27 mouse cellular contexts compared by ENCODE assay signal in genomic region chr13:73955531-73955930, GRCm38 (mm10). TPM values are rescaled to one million over a fixed set of nuclear protein-coding genes. Genes with fewer than 3 reads are reported as not detected.
DNase-seq lines count a peak whose midpoint lies in the region; ATAC-seq and TF ChIP-seq lines count a peak whose summit lies in the region.
"Had no signal": no experiment of that assay in that cellular context is flagged by ENCODE, and none has a peak within 500 bp of the region (broad histone marks: within the 10 kb centered on the region; RNA-seq: fewer than 3 reads in every experiment).

No protein-coding gene starts in this region.

- no peaks in the 10 kb centered on the region for H3K9me3 ChIP-seq in midbrain, postnatal 0 days (ENCODE audit: low read length)
- H3K9me3 ChIP-seq: embryonic facial prominence, embryonic 13.5 days; embryonic facial prominence, embryonic 15.5 days; forebrain, embryonic 10.5 days; forebrain, embryonic 13.5 days; forebrain, embryonic 15.5 days had no signal

- H3K4me1 ChIP-seq in midbrain, postnatal 0 days (ENCODE audit: insufficient read depth, low read length), result no peaks in the 10 kb centered on the region
- H3K4me1 ChIP-seq: embryonic facial prominence, embryonic 13.5 days; embryonic facial prominence, embryonic 15.5 days; forebrain, embryonic 10.5 days; forebrain, embryonic 13.5 days; forebrain, embryonic 15.5 days had no signal

- no peak overlapping the region for H3K4me2 ChIP-seq in midbrain, postnatal 0 days (ENCODE audit: low read depth, low read length, poor library complexity, severe bottlenecking)
- H3K4me2 ChIP-seq: embryonic facial prominence, embryonic 13.5 days; embryonic facial prominence, embryonic 15.5 days; forebrain, embryonic 13.5 days; forebrain, embryonic 15.5 days had no signal

- ATAC-seq in granulocyte monocyte progenitor cell, adult 5-6 weeks (replicated peaks; ENCODE audit: poor library complexity, severe bottlenecking), result peak; percentile 86
- ATAC-seq in midbrain, postnatal 0 days (ENCODE audit: low FRiP score), result no peak
- ATAC-seq: forebrain, embryonic 13.5 days; forebrain, embryonic 15.5 days; forebrain, postnatal 0 days had no signal

- TF ChIP-seq CTCF in layer of hippocampus, adult 2 months (conservative IDR thresholded peaks at IDR 0.05), result no peak
- TF ChIP-seq CTCF in midbrain, postnatal 0 days (IDR thresholded peaks at IDR 0.05), result no peak

- WGBS in midbrain, postnatal 0 days, result 88% methylated on average over 5 of the region's 5 CpGs

- DNase-seq in layer of hippocampus, adult 2 months (ENCODE audit: low spot score in 2 of 2), result no peak
- no peak for DNase-seq in layer of hippocampus, adult 9-10 months (ENCODE audit: low spot score)
- no peak for DNase-seq in midbrain, postnatal 0 days (ENCODE audit: low spot score)
- DNase-seq in right cerebral cortex, postnatal 25 days, result no peak
- DNase-seq: adrenal gland, adult 2 months; adrenal gland, postnatal 10 days; adrenal gland, postnatal 25 days; cerebellum, adult 11 months; cerebellum, adult 18-20 months; cerebellum, adult 8-10 months; cerebellum, adult 9-11 months; cerebellum, postnatal 14 days; cerebellum, postnatal 36 days; forebrain, postnatal 0 days had no signal

- no peaks in the 10 kb centered on the region for H3K27me3 ChIP-seq in midbrain, postnatal 0 days (ENCODE audit: insufficient read depth, low read length)
- H3K27me3 ChIP-seq: embryonic facial prominence, embryonic 13.5 days; embryonic facial prominence, embryonic 15.5 days; forebrain, embryonic 13.5 days; forebrain, embryonic 15.5 days had no signal

- H3K4me3 ChIP-seq in layer of hippocampus, adult 2 months, result no peak overlapping the region
- no peak overlapping the region for H3K4me3 ChIP-seq in midbrain, postnatal 0 days (ENCODE audit: low read depth, low read length)
- H3K4me3 ChIP-seq: embryonic facial prominence, embryonic 13.5 days; embryonic facial prominence, embryonic 15.5 days; erythroblast, embryonic 14.5 days; forebrain, embryonic 10.5 days; forebrain, embryonic 13.5 days; forebrain, embryonic 15.5 days had no signal

- peak overlapping the region; percentile 72; the same call in 1 of the 2 replicates for H3K27ac ChIP-seq in layer of hippocampus, adult 2 months
- H3K27ac ChIP-seq in midbrain, postnatal 0 days (ENCODE audit: low read depth, low read length), result no peak overlapping the region
- H3K27ac ChIP-seq: embryonic facial prominence, embryonic 13.5 days; embryonic facial prominence, embryonic 15.5 days; forebrain, embryonic 10.5 days; forebrain, embryonic 13.5 days; forebrain, embryonic 15.5 days had no signal

- H3K36me3 ChIP-seq in midbrain, postnatal 0 days (ENCODE audit: insufficient read depth, low read length), result peaks cover 84% of the 10 kb centered on the region

- H3K9ac ChIP-seq in midbrain, postnatal 0 days (replicated peaks; ENCODE audit: low read length, poor library complexity, severe bottlenecking), result no peak overlapping the region
- H3K9ac ChIP-seq: embryonic facial prominence, embryonic 13.5 days; embryonic facial prominence, embryonic 15.5 days; forebrain, embryonic 13.5 days; forebrain, embryonic 15.5 days; forebrain, postnatal 0 days had no signal

RNA-seq across cellular contexts. Expression of gene Zdhhc11, which starts 8.1 kb away (rescaled TPM):
- not detected for total RNA-seq in layer of hippocampus, adult 2 months (2021)
- total RNA-seq in granulocyte monocyte progenitor cell, adult 5-6 weeks (2014; fragmentation: Nextera tagmentation), result not detected in 2 replicates
- not detected in 2 replicates for total RNA-seq in granulocyte monocyte progenitor cell, adult 5-6 weeks (2017)
- not detected in 2 replicates for total RNA-seq in midbrain, postnatal 0 days (2014; rRNA removed)
- polyA plus RNA-seq in midbrain, postnatal 0 days (2015; fragmentation: Nextera tagmentation; extraction: Ambion mirVana), result not detected in 2 replicates
- total RNA-seq: adrenal gland, adult 2 months; adrenal gland, postnatal 10 days; adrenal gland, postnatal 25 days; adrenal gland, postnatal 4 days; ES-E14; forebrain, postnatal 0 days; MEL had no signal
- polyA plus RNA-seq: adrenal gland, adult 2 months; C2C12; cortical plate, adult 2 months; embryonic facial prominence, embryonic 11.5 days; embryonic facial prominence, embryonic 13.5 days; embryonic facial prominence, embryonic 15.5 days; erythroblast, embryonic 14.5 days; forebrain, embryonic 10.5 days; forebrain, embryonic 13.5 days; forebrain, embryonic 15.5 days; forebrain, postnatal 0 days had no signal

RNA-seq across cellular contexts. Expression of gene Brd9, which starts 17.9 kb away (rescaled TPM):
- total RNA-seq in layer of hippocampus, adult 2 months (2021), result 100 to 1,000 TPM; 114 to 139 TPM
- 33.5 and 37.1 TPM in 2 replicates for total RNA-seq in granulocyte monocyte progenitor cell, adult 5-6 weeks (2014; fragmentation: Nextera tagmentation)
- 94.5 and 119 TPM in 2 replicates for total RNA-seq in granulocyte monocyte progenitor cell, adult 5-6 weeks (2017)
- total RNA-seq in midbrain, postnatal 0 days (2014; rRNA removed), result 84.1 and 111 TPM in 2 replicates
- polyA plus RNA-seq in midbrain, postnatal 0 days (2015; fragmentation: Nextera tagmentation; extraction: Ambion mirVana), result 86.1 and 90.5 TPM in 2 replicates

RNA-seq across cellular contexts. Expression of gene Trip13, which starts 17.9 kb away (rescaled TPM):
- under 1 TPM; 0.49 to 0.76 TPM for total RNA-seq in layer of hippocampus, adult 2 months (2021)
- 33.9 and 34.2 TPM in 2 replicates for total RNA-seq in granulocyte monocyte progenitor cell, adult 5-6 weeks (2014; fragmentation: Nextera tagmentation)
- 36.6 and 57.9 TPM in 2 replicates for total RNA-seq in granulocyte monocyte progenitor cell, adult 5-6 weeks (2017)
- 2.5 and 5.5 TPM in 2 replicates for total RNA-seq in midbrain, postnatal 0 days (2014; rRNA removed)
- 8.2 and 9.5 TPM in 2 replicates for polyA plus RNA-seq in midbrain, postnatal 0 days (2015; fragmentation: Nextera tagmentation; extraction: Ambion mirVana)

RNA-seq across cellular contexts. Expression of gene Tppp, which starts 53.7 kb away (rescaled TPM):
- 100 to 1,000 TPM; 267 to 277 TPM for total RNA-seq in layer of hippocampus, adult 2 months (2021)
- not detected in 2 replicates for total RNA-seq in granulocyte monocyte progenitor cell, adult 5-6 weeks (2014; fragmentation: Nextera tagmentation)
- 0.09 TPM in 1 of 2 replicates, not detected in the other for total RNA-seq in granulocyte monocyte progenitor cell, adult 5-6 weeks (2017)
- total RNA-seq in midbrain, postnatal 0 days (2014; rRNA removed), result 34.5 and 35.9 TPM in 2 replicates
- polyA plus RNA-seq in midbrain, postnatal 0 days (2015; fragmentation: Nextera tagmentation; extraction: Ambion mirVana), result 8.3 and 9.8 TPM in 2 replicates
- total RNA-seq: MEL had no signal
- polyA plus RNA-seq: erythroblast, embryonic 14.5 days had no signal
